Mouse (Mus musculus): ENCODE results near the gene Tmem246. TPM values are rescaled to one million over a fixed set of nuclear protein-coding genes. Genes with fewer than 3 reads are reported as not detected.

Tmem246 gene
- polyA plus RNA-seq, 1 experiment from 2014 or later, result 34.5 TPM

DNA sequence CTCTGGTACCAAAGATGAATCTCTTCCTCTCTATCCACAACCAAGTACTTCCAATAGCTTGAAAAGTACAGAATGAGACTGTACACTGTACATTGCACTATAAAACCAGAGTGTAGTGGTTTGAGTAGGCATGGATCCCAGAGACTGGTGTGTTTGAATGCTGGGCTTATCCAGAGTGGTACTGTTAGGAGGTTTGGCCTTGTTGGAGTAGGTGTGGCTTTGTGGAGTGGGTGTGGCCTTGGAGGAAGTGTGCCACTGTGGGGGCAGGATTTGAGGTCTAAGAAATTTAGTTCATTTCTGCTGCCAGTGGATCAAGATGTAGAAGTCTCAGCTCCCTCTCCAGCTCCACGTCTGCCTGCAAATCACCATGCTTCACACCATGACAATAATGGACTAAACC is 7.8 kb upstream of the Tmem246 start:
- H3K4me1 ChIP-seq, result no peaks in the 10 kb centered on the region
- ATAC-seq (ENCODE audit: low FRiP score, low read depth), result no peak
- no peaks in the 10 kb centered on the region for H3K9me3 ChIP-seq
- H3K27me3 ChIP-seq (replicated peaks), result no peaks in the 10 kb centered on the region
- no peak overlapping the region for H3K27ac ChIP-seq
- WGBS, result 77% methylated on average over 1 of the region's 1 CpGs
- no peak overlapping the region for H3K4me2 ChIP-seq (replicated peaks)
- H3K4me3 ChIP-seq, result no peak overlapping the region
- H3K9ac ChIP-seq, result no peak overlapping the region
- H3K36me3 ChIP-seq, result no peaks in the 10 kb centered on the region

DNA sequence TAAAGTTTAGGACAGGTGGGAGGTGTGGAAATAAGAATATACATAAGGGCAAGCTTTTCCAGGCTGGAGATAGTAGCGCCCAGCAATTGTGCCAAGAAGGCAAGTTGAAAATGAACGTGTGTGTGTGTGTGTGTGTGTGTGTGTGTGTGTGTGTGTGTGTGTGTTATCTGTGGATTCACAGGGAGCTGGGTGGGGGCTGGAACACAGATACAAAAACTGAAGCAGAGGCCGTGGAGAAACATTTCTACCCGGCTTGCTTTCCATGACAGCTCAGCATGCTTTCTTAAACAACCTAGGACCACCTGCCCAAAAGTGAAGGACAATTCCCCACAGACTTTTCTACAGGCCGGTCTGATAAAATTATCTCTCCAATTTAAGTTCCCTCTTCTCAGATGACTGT is 6.9 kb upstream of the Tmem246 start:
- Histone ChIP-seq H3K9me3 (no peaks in the 10 kb centered on the region), H3K27ac (no peak overlapping the region), H3K4me2 (replicated peaks) (no peak overlapping the region), H3K27me3 (replicated peaks) (no peaks in the 10 kb centered on the region), H3K4me1 (no peaks in the 10 kb centered on the region), H3K9ac (no peak overlapping the region), H3K36me3 (no peaks in the 10 kb centered on the region), H3K4me3 (no peak overlapping the region)
- 93% methylated on average over 5 of the region's 5 CpGs for WGBS
- ATAC-seq (ENCODE audit: low FRiP score, low read depth), result no peak

DNA sequence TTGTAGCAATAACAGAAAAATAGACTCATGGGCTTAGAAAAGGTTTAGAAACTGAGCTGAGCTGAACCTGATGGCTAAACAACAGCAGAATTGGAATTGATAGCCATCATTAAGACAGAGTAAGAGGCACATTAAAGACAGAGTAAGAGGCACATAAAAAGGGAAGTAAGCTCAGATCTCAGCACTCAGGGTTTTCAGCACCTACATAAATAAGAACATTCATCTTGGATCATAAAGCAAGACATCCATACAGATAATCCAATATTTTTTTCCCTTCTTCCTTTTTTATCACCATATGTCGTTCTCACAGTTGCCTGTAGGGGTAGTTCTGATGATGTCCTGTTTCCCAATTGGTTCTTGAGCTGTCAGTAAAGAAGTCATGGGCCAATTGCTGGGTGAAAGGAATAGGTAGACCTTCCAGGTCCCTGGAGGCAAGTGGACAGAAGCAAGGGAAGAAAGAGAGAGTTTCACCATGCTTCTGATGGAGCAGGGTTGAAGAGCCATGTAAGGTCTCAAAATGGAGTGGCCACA is 6.4 kb upstream of the Tmem246 start:
- Histone ChIP-seq H3K9ac (no peak overlapping the region), H3K4me2 (replicated peaks) (no peak overlapping the region), H3K27me3 (replicated peaks) (no peaks in the 10 kb centered on the region), H3K9me3 (no peaks in the 10 kb centered on the region), H3K4me3 (no peak overlapping the region), H3K4me1 (no peaks in the 10 kb centered on the region), H3K27ac (no peak overlapping the region), H3K36me3 (no peaks in the 10 kb centered on the region)
- WGBS, result 58% methylated on average over 1 of the region's 1 CpGs
- ATAC-seq (ENCODE audit: low FRiP score, low read depth), result no peak

DNA sequence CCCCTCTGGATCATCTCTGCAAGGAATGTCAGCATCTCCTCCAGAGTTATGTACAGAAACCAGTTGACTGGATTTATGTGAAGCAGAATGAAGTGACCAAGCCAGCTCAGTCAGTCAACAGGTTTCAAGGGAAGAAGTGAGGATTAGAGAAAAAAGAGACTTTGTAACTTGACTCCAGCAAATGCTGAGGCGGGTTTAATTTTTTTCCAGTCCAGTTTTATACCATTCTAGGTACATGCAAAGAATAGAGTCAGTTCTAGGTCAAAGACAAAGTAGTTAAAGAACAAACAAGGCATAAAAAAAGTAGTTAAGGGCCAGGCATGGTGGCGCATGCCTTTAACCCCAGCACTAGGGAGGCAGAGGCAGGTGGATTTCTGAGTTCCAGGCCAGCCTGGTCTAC is 5.5 kb upstream of the Tmem246 start:
- no peak overlapping the region for H3K4me2 ChIP-seq (replicated peaks)
- H3K9ac ChIP-seq, result no peak overlapping the region
- 84% methylated on average over 2 of the region's 2 CpGs for WGBS
- no peaks in the 10 kb centered on the region for H3K4me1 ChIP-seq
- no peaks in the 10 kb centered on the region for H3K27me3 ChIP-seq (replicated peaks)
- H3K9me3 ChIP-seq, result no peaks in the 10 kb centered on the region
- no peak overlapping the region for H3K27ac ChIP-seq
- H3K36me3 ChIP-seq, result no peaks in the 10 kb centered on the region
- ATAC-seq (ENCODE audit: low FRiP score, low read depth), result no peak
- H3K4me3 ChIP-seq, result no peak overlapping the region

DNA sequence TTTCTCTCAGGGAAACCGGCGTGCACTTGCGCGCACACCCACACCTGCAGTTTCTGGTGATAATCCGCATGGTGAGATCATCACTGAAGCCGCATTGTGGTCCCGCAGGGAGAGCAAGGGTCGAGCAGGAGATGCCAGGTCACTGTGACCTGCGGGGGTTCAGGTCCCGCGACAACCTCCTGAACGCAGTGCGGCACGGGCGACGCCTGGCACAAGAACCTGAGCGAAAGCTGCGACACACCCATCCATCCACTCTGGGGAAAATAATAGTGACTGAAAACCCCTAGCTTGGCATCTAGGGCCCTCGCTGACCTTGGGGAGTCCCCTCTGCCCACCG is 862 bp downstream of the Tmem246 start:
- WGBS, result under 1% methylated on average over 20 of the region's 20 CpGs

DNA sequence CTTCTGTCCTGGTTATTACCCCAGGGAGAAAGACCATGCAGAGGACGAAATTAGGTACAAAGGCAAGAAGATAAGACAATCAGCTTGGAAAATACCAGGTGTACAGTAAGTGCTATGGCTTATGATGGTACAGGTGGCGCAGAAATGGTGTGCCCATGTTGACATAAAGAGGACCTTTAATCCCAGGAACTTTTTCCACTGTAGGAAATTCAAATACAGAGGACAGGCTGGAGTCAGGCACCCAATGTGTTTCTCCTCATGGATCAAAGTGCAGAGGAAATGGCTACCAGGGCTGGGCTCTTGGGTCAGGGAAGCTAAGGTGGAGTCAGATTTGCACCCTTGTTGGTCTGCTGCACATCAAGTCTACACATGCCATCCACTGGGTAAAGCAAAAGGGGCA is 7.5 kb downstream of the Tmem246 start:
- Histone ChIP-seq H3K36me3 (peaks cover 12% of the 10 kb centered on the region), H3K27ac (no peak overlapping the region), H3K9ac (no peak overlapping the region), H3K4me2 (replicated peaks) (no peak overlapping the region), H3K4me3 (no peak overlapping the region), H3K27me3 (replicated peaks) (no peaks in the 10 kb centered on the region), H3K9me3 (no peaks in the 10 kb centered on the region), H3K4me1 (no peaks in the 10 kb centered on the region)
- 86% methylated on average over 2 of the region's 2 CpGs for WGBS
- no peak for ATAC-seq (ENCODE audit: low FRiP score, low read depth)

More for the DNA sequence above, 862 bp downstream of the Tmem246 start:
- Histone ChIP-seq H3K4me3 (peak overlapping the region; percentile 59), H3K4me1 (peaks cover 4% of the 10 kb centered on the region; the same call in 1 of the 2 replicates), H3K36me3 (no peaks in the 10 kb centered on the region), H3K9ac (peak overlapping the region; percentile 65), H3K9me3 (no peaks in the 10 kb centered on the region), H3K4me2 (replicated peaks) (peak overlapping the region; percentile 88), H3K27ac (peak overlapping the region; percentile 65; the same call in 1 of the 2 replicates), H3K27me3 (replicated peaks) (no peaks in the 10 kb centered on the region)
- ATAC-seq (ENCODE audit: low FRiP score, low read depth), result peak; percentile 38; the same call in 1 of the 2 replicates

DNA sequence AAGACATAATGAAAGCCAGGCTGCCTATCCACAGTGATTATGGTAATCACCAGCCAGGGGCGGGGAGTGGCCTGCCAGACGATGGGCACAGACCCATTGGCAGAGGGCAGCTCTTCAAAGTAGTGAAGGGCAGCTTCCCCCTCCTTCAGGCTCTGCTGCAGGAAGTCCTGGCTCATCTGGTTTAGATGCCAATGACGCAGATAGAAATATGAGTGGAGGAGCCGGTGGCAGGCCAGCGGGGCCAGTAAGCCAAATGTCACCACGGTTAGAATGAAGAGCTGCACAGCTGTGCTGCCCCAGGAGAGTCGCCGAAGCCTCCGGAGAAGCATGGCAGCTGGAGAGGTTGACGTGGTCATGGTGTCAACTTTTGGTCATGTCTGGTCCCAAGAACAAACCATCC is 10.9 kb downstream of the Tmem246 start:
- peaks cover 3% of the 10 kb centered on the region; the same call in 1 of the 2 replicates for H3K4me1 ChIP-seq
- H3K27ac ChIP-seq, result no peak overlapping the region
- H3K9ac ChIP-seq, result no peak overlapping the region
- no peaks in the 10 kb centered on the region for H3K27me3 ChIP-seq (replicated peaks)
- no peaks in the 10 kb centered on the region for H3K9me3 ChIP-seq
- 91% methylated on average over 10 of the region's 10 CpGs for WGBS
- no peak for ATAC-seq (ENCODE audit: low FRiP score, low read depth)
- no peak overlapping the region for H3K4me3 ChIP-seq
- no peak overlapping the region for H3K4me2 ChIP-seq (replicated peaks)
- peaks cover 18% of the 10 kb centered on the region for H3K36me3 ChIP-seq

DNA sequence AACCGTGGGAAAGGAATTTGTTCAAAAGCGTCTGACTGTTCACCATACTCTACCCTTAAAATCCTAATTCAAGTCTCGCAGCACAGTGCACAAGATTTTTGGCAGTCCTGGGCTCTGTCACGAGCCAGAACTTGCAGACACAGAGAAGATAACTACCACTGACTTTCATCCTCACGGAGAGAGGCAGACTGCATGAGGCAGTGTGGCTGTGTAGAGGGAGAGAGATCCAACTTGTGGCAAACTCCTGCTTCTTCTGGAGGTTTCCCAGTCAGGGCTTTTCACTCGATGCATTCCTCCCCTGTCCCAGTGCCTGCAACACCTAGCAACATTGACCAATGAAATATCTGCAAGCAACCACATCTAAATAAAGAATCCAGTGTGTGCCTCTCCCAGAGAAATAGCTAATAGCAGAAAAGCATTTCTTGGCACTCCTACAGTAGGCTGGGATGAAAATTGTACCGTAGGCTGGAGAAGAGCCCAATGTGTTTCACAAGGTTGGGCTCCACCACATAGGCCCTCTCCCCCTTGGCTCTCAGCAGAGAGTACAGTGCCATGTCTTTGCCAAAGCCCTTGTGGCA is 12.1 kb downstream of the Tmem246 start:
- Histone ChIP-seq H3K4me2 (replicated peaks) (no peak overlapping the region), H3K36me3 (peaks cover 18% of the 10 kb centered on the region), H3K27me3 (replicated peaks) (no peaks in the 10 kb centered on the region), H3K9ac (no peak overlapping the region), H3K4me1 (peaks cover 3% of the 10 kb centered on the region; the same call in 1 of the 2 replicates), H3K4me3 (no peak overlapping the region), H3K9me3 (no peaks in the 10 kb centered on the region), H3K27ac (no peak overlapping the region)
- 93% methylated on average over 7 of the region's 7 CpGs for WGBS
- ATAC-seq (ENCODE audit: low FRiP score, low read depth), result no peak

DNA sequence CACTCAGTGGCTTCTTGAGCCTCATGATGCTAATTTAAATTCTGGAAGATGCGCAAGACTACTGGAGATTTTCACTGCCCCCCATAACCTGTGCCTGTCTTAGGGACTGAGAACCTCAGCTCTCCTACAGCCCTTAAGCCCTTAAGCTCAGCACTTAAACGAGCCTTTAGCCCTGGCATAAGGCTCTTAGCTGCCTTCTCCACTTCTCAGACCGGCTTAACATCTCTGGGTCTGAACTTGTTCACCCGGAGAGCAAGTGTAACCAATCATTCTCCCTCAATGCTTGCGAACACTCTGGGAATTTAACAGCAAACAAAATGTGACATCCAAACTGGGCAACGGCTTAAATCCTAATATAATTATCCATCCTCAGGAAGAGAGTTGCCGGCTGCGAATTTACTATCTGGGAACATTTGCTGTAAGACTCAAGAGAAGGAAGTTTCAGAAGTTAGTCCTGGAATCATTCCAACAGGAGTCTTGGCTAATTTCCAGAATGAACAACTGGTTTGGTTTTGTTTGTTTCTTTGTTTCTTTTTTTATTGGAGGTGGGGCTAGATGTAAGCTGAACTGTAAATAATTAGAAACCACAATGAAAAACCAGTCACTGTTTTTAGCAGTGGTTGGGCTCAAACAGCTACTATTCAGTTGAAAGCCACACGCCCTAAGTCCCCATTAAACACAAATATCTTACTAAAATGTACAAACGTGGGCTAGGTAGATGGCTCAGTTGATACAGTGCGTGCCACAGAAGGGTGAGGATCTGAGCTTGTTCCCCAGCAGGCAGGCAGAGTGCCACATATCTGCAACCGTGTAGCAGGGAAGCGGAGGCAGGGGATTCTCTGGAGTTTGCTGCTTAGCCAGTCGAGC is 13.5 kb downstream of the Tmem246 start:
- ATAC-seq (ENCODE audit: low FRiP score, low read depth), result no peak
- Histone ChIP-seq H3K27ac (no peak overlapping the region), H3K27me3 (replicated peaks) (no peaks in the 10 kb centered on the region), H3K9ac (no peak overlapping the region), H3K4me3 (no peak overlapping the region), H3K4me2 (replicated peaks) (no peak overlapping the region), H3K9me3 (no peaks in the 10 kb centered on the region), H3K4me1 (peaks cover 3% of the 10 kb centered on the region; the same call in 1 of the 2 replicates), H3K36me3 (peaks cover 18% of the 10 kb centered on the region)
- 78% methylated on average over 14 of the region's 14 CpGs for WGBS

DNA sequence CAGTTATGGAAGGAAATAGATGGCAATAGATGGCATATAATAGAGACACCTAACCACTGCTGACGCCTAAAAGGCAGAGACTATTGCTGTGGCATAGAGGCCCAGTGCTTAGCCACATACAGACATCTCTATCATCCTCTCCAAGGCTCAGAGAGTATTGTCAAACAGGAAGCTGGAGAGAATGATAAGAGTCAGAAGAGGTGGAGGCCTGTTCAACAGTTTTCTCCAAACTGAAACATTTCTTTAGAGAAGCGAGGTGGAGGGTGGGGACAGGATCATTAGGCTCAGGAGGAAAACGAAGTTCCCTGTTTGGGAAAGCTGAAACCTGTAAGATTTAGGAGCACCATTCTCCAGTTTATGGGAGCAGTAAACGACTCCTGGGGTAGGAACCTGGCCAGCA is 16.4 kb downstream of the Tmem246 start:
- H3K4me3 ChIP-seq, result no peak overlapping the region

DNA sequence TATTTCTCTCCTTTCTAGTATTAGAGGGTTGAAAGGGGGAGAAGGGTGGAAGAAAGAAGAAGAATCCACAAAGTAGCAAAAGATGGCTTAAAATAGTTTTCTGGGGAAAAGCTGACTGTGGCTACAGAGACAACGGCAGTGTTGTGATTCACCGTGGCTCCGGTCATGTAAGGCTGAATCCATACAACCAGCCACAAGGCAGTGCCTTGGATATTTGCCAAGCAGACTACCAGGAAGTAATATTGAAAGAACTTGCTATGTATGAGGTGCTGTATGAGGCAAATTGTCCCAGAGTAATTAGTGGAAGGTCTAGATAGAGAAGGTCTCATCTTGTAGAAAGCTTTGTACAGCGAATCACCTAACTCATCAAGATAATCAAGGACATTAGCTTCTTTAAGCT is 25.5 kb downstream of the Tmem246 start:
- no peak for ATAC-seq (ENCODE audit: low FRiP score, low read depth)
- Histone ChIP-seq H3K4me1 (no peaks in the 10 kb centered on the region), H3K27me3 (replicated peaks) (no peaks in the 10 kb centered on the region), H3K4me3 (no peak overlapping the region), H3K36me3 (no peaks in the 10 kb centered on the region), H3K9me3 (no peaks in the 10 kb centered on the region), H3K27ac (no peak overlapping the region), H3K9ac (no peak overlapping the region), H3K4me2 (replicated peaks) (no peak overlapping the region)
- 94% methylated on average over 4 of the region's 4 CpGs for WGBS

More for the DNA sequence above, 16.4 kb downstream of the Tmem246 start:
- no peak for ATAC-seq (ENCODE audit: low FRiP score, low read depth)
- no peak overlapping the region for H3K27ac ChIP-seq
- H3K9ac ChIP-seq, result no peak overlapping the region
- WGBS, result 43% methylated on average over 4 of the region's 4 CpGs
- no peaks in the 10 kb centered on the region for H3K27me3 ChIP-seq (replicated peaks)
- peaks cover 11% of the 10 kb centered on the region for H3K36me3 ChIP-seq
- H3K9me3 ChIP-seq, result no peaks in the 10 kb centered on the region
- peaks cover 3% of the 10 kb centered on the region; the same call in 1 of the 2 replicates for H3K4me1 ChIP-seq
- no peak overlapping the region for H3K4me2 ChIP-seq (replicated peaks)

DNA sequence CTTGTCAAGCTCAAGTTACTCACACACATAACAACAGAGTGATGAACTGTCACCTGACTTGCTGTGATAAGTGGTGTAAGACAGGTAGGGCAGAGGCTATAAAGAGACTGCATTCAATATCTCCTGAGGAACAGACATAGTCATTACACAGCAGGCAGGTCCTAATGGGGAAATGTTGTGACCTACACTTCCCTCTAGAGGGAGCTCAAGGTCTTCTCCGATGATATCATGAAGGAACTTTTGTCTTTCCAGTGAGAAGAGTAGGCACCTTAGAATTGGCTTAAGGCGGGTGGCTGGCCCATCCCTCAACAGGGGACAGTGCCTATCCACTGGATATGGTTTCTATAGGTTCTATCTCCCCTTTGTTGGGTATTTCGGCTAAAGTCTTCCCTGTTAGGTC is 30.1 kb downstream of the Tmem246 start:
- Histone ChIP-seq H3K9me3 (no peaks in the 10 kb centered on the region), H3K27me3 (replicated peaks) (no peaks in the 10 kb centered on the region), H3K4me2 (replicated peaks) (no peak overlapping the region), H3K36me3 (no peaks in the 10 kb centered on the region), H3K4me1 (no peaks in the 10 kb centered on the region), H3K27ac (no peak overlapping the region), H3K4me3 (no peak overlapping the region), H3K9ac (no peak overlapping the region)
- ATAC-seq (ENCODE audit: low FRiP score, low read depth), result peak; percentile 71
- WGBS, result 28% methylated on average over 3 of the region's 3 CpGs
